ENCODE assay signal across 9 mouse cellular contexts in the genomic region with DNA sequence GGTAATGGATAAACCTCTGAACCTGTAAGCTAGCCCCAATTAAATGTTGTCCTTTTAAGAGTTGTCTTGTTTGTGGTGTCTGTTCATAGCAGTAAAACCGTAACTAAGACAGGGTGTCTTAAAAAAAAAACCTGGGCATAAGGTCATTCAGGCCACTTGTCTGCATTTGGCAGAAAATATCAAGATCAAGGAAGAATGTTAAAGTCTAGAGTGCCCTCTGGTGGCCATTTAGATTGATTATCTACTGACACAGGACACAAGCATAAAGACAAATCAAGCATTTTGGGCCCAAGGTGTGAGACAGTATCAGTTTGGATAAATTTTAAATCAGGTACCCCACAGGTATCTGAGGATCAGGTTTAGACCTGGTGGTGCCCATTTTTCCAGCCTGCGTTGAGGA. TPM values are rescaled to one million over a fixed set of nuclear protein-coding genes. Genes with fewer than 3 reads are reported as not detected.
A peak's percentile ranks its signal among the peaks of the same experiment; 100 is the strongest.
DNase-seq lines count a peak whose midpoint lies in the region; ATAC-seq and TF ChIP-seq lines count a peak whose summit lies in the region.
"Had no signal": no experiment of that assay in that cellular context is flagged by ENCODE, and none has a peak within 500 bp of the region (broad histone marks: within the 10 kb centered on the region; RNA-seq: fewer than 3 reads in every experiment).

No protein-coding gene starts in this region.

- H3K4me1 ChIP-seq in thymus, adult 2 months (replicated peaks; ENCODE audit: control insufficient read depth, insufficient read depth, low read length) = no peaks in the 10 kb centered on the region
- H3K4me1 ChIP-seq: lung, embryonic 15.5 days had no signal

- intact Hi-C loops in gastrocnemius, adult 2 months (cut with DNase I) = no loop called here
- intact Hi-C loops in left cerebral cortex, postnatal 36 days (cut with DNase I) = no loop called here

- DNase-seq in gastrocnemius, adult 2 months = no peak
- no peak for DNase-seq in gastrocnemius, postnatal 10 days
- DNase-seq in thymus, adult 2 months = peak; percentile 19
- DNase-seq in thymus, adult 18-20 months = no peak
- DNase-seq in telencephalon, adult 2 months (ENCODE audit: low read depth, low spot score) = peak; percentile 6
- DNase-seq in gastrocnemius, postnatal 25 days = no peak
- no peak for DNase-seq in left cerebral cortex, postnatal 36 days (ENCODE audit: low spot score in 2 of 2)

- H3K36me3 ChIP-seq in thymus, adult 2 months (ENCODE audit: control insufficient read depth, insufficient read depth, low read length) = no peaks in the 10 kb centered on the region
- H3K36me3 ChIP-seq: lung, embryonic 15.5 days had no signal

- peak; percentile 74 for ATAC-seq in granulocyte monocyte progenitor cell, adult 5-6 weeks (replicated peaks; ENCODE audit: poor library complexity, severe bottlenecking)

- H3K4me3 ChIP-seq in gastrocnemius, adult 2 months = no peak overlapping the region
- no peak overlapping the region for H3K4me3 ChIP-seq in thymus, adult 2 months (ENCODE audit: control insufficient read depth, insufficient read depth, low read length)
- H3K4me3 ChIP-seq: lung, embryonic 15.5 days had no signal

- H3K27ac ChIP-seq in gastrocnemius, adult 2 months = no peak overlapping the region
- H3K27ac ChIP-seq in thymus, adult 2 months (ENCODE audit: control insufficient read depth, insufficient read depth, low read length) = no peak overlapping the region
- H3K27ac ChIP-seq: lung, embryonic 15.5 days had no signal

- 44% methylated on average over 2 of the region's 2 CpGs for WGBS in thymus, adult 2 months

- TF ChIP-seq CTCF in gastrocnemius, adult 2 months (IDR thresholded peaks at IDR 0.05) = peak; percentile 42
- no peak for TF ChIP-seq CTCF in thymus, adult 2 months (IDR thresholded peaks at IDR 0.05; ENCODE audit: borderline replicate concordance, control insufficient read depth, extremely low read depth, insufficient read depth, low read length, poor library complexity)

- TF ChIP-seq POLR2A in thymus, adult 2 months (IDR thresholded peaks at IDR 0.05; ENCODE audit: control insufficient read depth, extremely low read depth, insufficient read depth, low read length, poor library complexity) = no peak

- no peaks in the 10 kb centered on the region for H3K27me3 ChIP-seq in thymus, adult 2 months (ENCODE audit: control insufficient read depth, insufficient read depth, low read length)
- H3K27me3 ChIP-seq: lung, embryonic 15.5 days had no signal

RNA-seq across cellular contexts. Expression of gene D3Ertd254e, which starts 13.3 kb away (rescaled TPM):
- total RNA-seq in gastrocnemius, adult 2 months (2021) = 1 to 10 TPM; 2.1 to 2.3 TPM
- total RNA-seq in gastrocnemius, postnatal 10 days (2021) = 1 to 10 TPM; 3.6 to 4.6 TPM
- 1.3 and 1.4 TPM in 2 replicates for polyA plus RNA-seq in thymus, adult 2 months (2012; rRNA removed)
- 4.0 and 5.3 TPM in 2 replicates for total RNA-seq in granulocyte monocyte progenitor cell, adult 5-6 weeks (2014; fragmentation: Nextera tagmentation)
- 4.6 and 5.5 TPM in 2 replicates for total RNA-seq in granulocyte monocyte progenitor cell, adult 5-6 weeks (2017)
- 1 to 10 TPM; 1.6 to 1.8 TPM for total RNA-seq in gastrocnemius, postnatal 25 days (2021)
- total RNA-seq in left cerebral cortex, postnatal 36 days (2021) = 10 to 100 TPM; 17.1 to 20.4 TPM

Comparison
In these comparisons a context has a peak if more than half of its experiments do, and no peak if none do; other contexts are left out.
1. DNase-seq: peak in thymus, adult 2 months (single experiment) and telencephalon, adult 2 months (single experiment); none in gastrocnemius, adult 2 months (single experiment), gastrocnemius, postnatal 10 days (single experiment), thymus, adult 18-20 months (0 of 2), gastrocnemius, postnatal 25 days (single experiment) and left cerebral cortex, postnatal 36 days (0 of 2).